Mouse (Mus musculus) Patski (cell line): Measurements from ENCODE around the gene Hsp90ab1. TPM values are rescaled to one million over a fixed set of nuclear protein-coding genes. Genes with fewer than 3 reads are reported as not detected.

Source experiments
- ATAC-seq: fragments of 100-300 bp; one replicate; pipeline ENCODE4 v1.8.0; 2021
- CTCF ChIA-PET: fragments of 350-600 bp; sonication (Branson Sonifier 250); formaldehyde crosslinking; loops from one replicate; lab custom pipeline; 2022; ENCODE audit warnings: inconsistent platforms; lab: Charles Lee
- POLR2A ChIA-PET: fragments of 350-600 bp; sonication (Branson Sonifier 250); formaldehyde crosslinking; loops from one replicate; lab custom pipeline; 2022; ENCODE audit warnings: antibody characterized with exemption, inconsistent platforms; lab: Charles Lee
- DNase-seq: peaks from one replicate; pipeline ENCODE4 v3.0.0-alpha.2; 2011; ENCODE audit warnings: low read depth, low spot score
- H3K27me3 ChIP-seq: fragments of 371-371 bp; one replicate; pipeline ENCODE4 v1.5.1; 2021
- CTCF ChIP-seq: fragments of 100-300 bp; IDR thresholded peaks from one replicate; pipeline ENCODE4 v1.5.1; 2021
- in situ Hi-C: fragments of 300-500 bp; cut with MboI; formaldehyde crosslinking; loops from 3 replicates; pipeline ENCODE4 v1.11.1; 2018; ENCODE audit warnings: low pct_unique_long_range_greater_than_20kb, mixed read lengths
- polyA plus RNA-seq: library from polyadenylated mRNA; unstranded; gene quantifications from one replicate; pipeline ENCODE4 v1.2.3, GENCODE M21; 2021

Gene Hsp90ab1
- polyA plus RNA-seq, 1 experiment from 2014 or later, result 1,835 TPM

GRCm38 (mm10) chr17:45554420-45554819 lies 18.7 kb downstream of the Hsp90ab1 start:
- POLR2A ChIA-PET, result no interaction called here
- CTCF ChIA-PET, result interaction anchor here (1.6 to 1.7 kb wide), 2 partner anchors 37 to 51 kb away, joined by 3 to 4 read pairs; no protein-coding TSS in a partner anchor
- TF ChIP-seq CTCF, result no peak

DNA sequence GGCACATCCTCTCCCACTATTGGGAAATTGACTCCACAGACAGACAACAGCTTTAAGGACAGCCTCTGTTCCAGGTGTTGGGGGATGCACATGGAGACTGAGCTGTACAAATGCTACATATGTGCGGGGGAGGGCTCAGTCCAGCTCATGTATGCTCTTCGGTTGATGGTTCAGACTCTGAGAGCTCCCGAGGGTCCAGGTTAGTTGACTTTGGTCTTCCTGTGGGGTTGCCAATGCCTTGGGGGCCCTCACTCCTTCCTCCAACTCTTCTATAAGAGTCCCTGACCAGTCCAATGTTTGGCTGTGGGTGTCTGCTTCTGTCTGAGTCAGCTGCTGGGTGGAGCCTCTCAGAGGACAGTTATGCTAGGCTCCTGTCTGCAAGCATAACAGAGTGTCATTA lies 20.0 kb downstream of the Hsp90ab1 start:
- in situ Hi-C loops, result loop anchor here (5.0 kb wide), 2 partner anchors 46 to 76 kb away; partner anchors contain the start of genes Aars2 and Spats1
- ChIA-PET POLR2A (no interaction called here), CTCF (interaction anchor here (1.1 to 1.7 kb wide), 6 partner anchors 35 to 82 kb away, joined by 3 to 8 read pairs (median 4); partner anchors contain the start of gene Aars2)
- ATAC-seq (no peak), DNase-seq (no peak)
- peaks cover 3% of the 10 kb centered on the region for H3K27me3 ChIP-seq
- TF ChIP-seq CTCF, result no peak

More at GRCm38 (mm10) chr17:45554420-45554819, 18.7 kb downstream of the Hsp90ab1 start:
- in situ Hi-C loops, result loop anchor here (5.0 kb wide), 2 partner anchors 47 to 77 kb away; partner anchors contain the start of genes Aars2 and Spats1
- H3K27me3 ChIP-seq, result peaks cover 3% of the 10 kb centered on the region
- DNase-seq, result no peak
- no peak for ATAC-seq

DNA sequence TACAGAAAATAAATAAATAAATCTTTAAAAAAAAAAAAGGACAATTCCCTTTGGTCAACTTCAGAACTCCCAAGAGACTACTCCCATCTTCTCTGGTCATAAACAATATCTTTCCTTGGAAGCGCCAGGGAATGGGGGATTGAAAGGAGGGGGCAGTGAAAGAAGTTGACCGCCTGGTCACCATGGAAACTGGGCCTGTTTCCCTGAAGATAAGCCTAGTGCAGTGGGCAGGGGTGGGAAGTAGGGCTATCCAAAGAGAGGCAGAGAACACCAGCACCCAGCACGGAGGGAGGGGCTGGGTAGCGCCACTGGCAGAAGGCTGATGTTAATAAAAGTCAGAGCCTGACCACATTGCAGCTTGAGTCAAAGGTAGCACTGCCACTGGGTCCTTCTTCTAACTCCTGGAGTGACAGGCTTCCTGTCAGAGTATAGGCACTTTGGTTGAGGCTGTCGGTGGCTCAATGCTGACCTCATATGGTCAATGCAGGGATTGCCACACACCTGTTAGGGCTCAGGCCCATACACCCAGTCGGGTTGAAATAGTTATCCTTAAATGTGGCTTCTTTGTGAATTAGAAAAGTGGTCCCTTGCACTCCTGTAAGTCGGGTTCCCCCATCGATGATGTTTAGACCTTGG lies 21.1 kb downstream of the Hsp90ab1 start:
- peaks cover 3% of the 10 kb centered on the region for H3K27me3 ChIP-seq
- ChIA-PET POLR2A (no interaction called here), CTCF (interaction anchor here (0.6 to 2.1 kb wide), 8 partner anchors 9 to 81 kb away, joined by 3 to 8 read pairs (median 4); partner anchors contain the start of gene Aars2)
- no peak for TF ChIP-seq CTCF
- in situ Hi-C loops, result loop anchor here (5.0 kb wide), 2 partner anchors 45 to 75 kb away; partner anchors contain the start of genes Aars2 and Spats1
- DNase-seq (no peak), ATAC-seq (no peak)

DNA sequence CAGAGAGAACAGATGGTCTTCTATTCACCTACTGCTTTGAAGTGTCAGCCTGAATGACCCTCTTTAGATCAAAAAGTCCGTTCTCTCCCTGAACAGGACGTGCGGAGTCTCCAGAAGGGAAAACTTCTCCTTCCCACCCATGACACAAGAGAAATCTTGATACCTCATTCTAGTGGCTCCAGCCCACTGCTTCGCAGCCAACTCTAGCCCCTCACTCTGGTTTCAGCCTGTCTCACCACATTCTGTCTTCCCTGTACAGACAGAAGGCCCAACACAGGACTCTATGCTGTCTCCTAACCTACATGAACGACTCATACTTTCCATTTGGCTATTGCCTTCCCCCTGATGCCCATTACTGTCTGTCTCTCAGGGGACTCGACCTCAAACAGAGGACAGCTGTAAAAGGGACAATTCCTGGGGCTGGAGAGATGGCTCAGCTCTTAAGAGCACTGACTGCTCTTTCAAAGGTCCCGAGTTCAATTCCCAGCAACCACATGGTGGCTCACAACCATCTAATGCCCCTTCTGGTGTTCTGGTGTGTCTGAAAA lies 21.7 kb downstream of the Hsp90ab1 start:
- TF ChIP-seq CTCF, result no peak
- in situ Hi-C loops, result loop anchor here (5.0 kb wide), 2 partner anchors 44 to 74 kb away; partner anchors contain the start of genes Aars2 and Spats1
- ChIA-PET CTCF (interaction anchor here (0.6 to 2.1 kb wide), 5 partner anchors 9 to 80 kb away, joined by 3 to 6 read pairs (median 3); partner anchors contain the start of gene Aars2), POLR2A (interaction anchor here (0.7 kb wide), 1 partner anchor 73 kb away, joined by 6 read pairs; no protein-coding TSS in a partner anchor)
- no peak for DNase-seq
- H3K27me3 ChIP-seq, result peaks cover 3% of the 10 kb centered on the region
- ATAC-seq, result no peak

DNA sequence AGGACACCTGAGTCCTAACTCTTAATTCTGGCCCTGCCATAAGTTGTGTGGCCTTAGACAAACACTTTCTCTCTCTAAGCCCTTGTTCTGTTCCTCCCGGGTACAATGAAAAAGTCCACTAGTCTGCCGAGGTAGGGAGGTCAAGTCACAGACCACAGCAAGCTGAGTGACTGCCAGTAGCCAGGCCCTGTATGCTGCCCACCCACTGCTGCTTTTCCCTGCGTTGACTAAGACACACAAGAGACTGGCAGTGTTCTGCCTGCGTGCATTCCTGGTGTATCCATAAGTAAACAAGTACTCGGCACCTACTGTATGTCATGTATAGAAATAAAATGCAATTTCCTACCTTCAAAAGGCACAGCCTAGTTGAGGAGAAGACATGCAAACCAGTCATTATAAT lies 22.8 kb downstream of the Hsp90ab1 start:
- ChIA-PET POLR2A (interaction anchor here (0.7 to 2.3 kb wide), 3 partner anchors 27 to 47 kb away, joined by 3 to 7 read pairs (median 5); partner anchors contain the start of gene Aars2), CTCF (interaction anchor here (1.0 to 3.0 kb wide), 4 partner anchors 32 to 73 kb away, joined by 3 to 9 read pairs (median 4); partner anchors contain the start of gene Aars2)
- H3K27me3 ChIP-seq, result peaks cover 3% of the 10 kb centered on the region
- in situ Hi-C loops, result loop anchor here (5.0 kb wide), 2 partner anchors 43 to 73 kb away; partner anchors contain the start of genes Aars2 and Spats1
- ATAC-seq, result no peak
- no peak for TF ChIP-seq CTCF
- no peak for DNase-seq

- POLR2A ChIA-PET, result interaction anchor here (0.7 to 2.3 kb wide), 4 partner anchors 27 to 47 kb away, joined by 3 to 7 read pairs (median 4); partner anchors contain the start of gene Aars2
- CTCF ChIA-PET, result interaction anchor here (1.0 to 3.0 kb wide), 3 partner anchors 33 to 72 kb away, joined by 3 to 9 read pairs (median 4); partner anchors contain the start of gene Aars2
- DNase-seq (no peak), ATAC-seq (peak; percentile 18)
- H3K27me3 ChIP-seq, result peaks cover 3% of the 10 kb centered on the region
- TF ChIP-seq CTCF, result no peak
- in situ Hi-C loops, result loop anchor here (5.0 kb wide), 2 partner anchors 42 to 72 kb away; partner anchors contain the start of genes Aars2 and Spats1
Observed at GRCm38 (mm10) chr17:45549617-45550181, 23.4 kb downstream of the Hsp90ab1 start, which contains the start of gene Tmem151b. Gene Tmem151b (minus strand): TSS chr17:45549677.

DNA sequence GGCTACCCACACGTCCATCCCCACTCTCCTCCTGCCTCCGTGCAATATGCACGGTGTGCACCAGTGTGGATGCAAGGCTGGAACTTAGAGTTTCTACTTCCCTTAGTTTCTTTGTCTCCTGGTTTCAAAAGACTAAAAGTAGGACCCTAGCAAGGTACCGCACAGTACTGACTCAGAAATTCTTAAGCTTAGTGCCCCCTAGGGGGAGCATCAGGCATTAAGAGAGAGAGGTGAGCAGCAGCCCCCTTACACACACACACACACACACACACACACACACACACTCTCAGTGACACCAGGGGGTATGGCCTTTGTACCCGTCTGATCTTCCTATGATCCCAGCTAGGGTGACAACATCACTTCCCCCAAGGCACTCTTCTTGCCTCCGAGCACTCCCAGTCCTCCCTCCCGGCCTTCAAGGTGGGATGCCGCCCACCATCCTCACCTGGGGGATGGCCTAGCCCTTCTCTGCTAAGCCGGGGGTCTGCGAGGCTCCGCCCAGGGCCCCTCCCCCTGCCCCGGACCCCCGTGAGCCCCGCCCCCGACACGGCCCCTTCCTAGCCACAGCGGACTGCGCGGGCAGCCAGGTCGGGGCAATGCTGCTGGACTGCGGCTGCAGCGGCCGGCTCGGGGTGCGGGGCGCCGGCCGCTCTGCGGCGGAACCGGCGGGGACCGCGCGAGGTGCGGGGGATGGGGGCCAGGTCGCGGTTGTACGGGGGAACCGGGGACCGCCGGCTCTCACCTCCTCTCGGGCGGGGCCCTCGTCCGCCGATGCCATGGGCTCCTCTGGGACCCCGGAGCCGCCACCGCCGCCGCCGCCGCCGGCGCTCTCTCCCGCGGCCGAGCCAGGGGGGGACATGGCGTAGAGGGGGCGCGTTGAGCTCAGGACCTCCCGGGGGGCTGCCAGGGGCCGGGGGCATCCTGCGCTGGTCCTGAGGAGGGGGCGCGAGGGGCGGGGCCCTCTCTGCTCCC lies 24.2 kb downstream of the Hsp90ab1 start:
- POLR2A ChIA-PET, result interaction anchor here (0.5 to 2.3 kb wide), 4 partner anchors 18 to 42 kb away, joined by 4 to 7 read pairs (median 5); partner anchors contain the start of gene Aars2
- CTCF ChIA-PET, result interaction anchor here (0.7 to 3.0 kb wide), 6 partner anchors 17 to 71 kb away, joined by 3 to 9 read pairs (median 3); partner anchors contain the start of genes Aars2 and Tcte1
- no peak for TF ChIP-seq CTCF
- H3K27me3 ChIP-seq, result peaks cover 3% of the 10 kb centered on the region
- in situ Hi-C loops, result no loop called here
- DNase-seq, result no peak
- peak; percentile 12 for ATAC-seq

DNA sequence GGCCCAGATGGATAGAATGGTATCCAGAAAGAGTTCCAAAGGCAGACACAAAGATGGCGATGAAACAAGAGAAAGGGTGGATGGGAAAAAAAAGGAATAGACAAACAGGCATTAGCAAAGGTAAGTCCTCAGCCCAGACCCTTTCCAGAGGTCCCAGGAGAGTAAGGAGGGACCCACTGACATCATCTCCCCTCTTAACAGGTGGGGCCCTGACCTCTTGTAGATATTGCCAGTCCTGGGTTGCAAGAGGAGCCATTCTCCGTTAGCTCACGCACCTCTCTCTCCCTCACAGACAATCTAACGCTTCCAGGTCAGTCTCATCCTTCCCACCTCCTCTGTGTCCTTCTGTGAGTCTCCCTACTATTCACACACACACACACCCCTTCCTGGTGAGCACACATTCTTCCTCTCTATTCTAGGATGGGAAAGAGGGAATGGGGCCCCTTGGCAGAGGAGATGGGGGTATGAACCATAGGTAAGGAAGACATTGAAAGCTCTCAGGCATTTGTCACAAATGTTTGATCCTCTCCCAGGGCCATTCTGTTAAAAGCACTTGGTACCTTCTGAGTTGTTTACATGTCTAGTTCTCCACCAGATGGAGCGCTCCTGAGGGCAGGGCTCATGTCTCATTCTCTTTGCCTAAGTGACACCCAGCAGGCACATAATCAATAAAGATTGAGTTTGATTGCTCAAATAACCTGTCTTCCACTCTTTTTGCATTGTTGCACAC lies 25.4 kb downstream of the Hsp90ab1 start:
- ATAC-seq, result no peak
- DNase-seq, result no peak
- ChIA-PET POLR2A (no interaction called here), CTCF (interaction anchor here (0.8 to 3.0 kb wide), 2 partner anchors 41 to 70 kb away, joined by 3 to 9 read pairs; partner anchors contain the start of gene Aars2)
- no peak for TF ChIP-seq CTCF
- no peaks in the 10 kb centered on the region for H3K27me3 ChIP-seq
- in situ Hi-C loops, result no loop called here
